Mouse (Mus musculus) liver, adult (tissue): ENCODE measurements around the gene Gphn.

ENCODE experiments used
- GATA4 ChIP-seq: IDR thresholded peaks from 2 replicates; pipeline ENCODE4 v1.6.1; 2014; ENCODE audit warnings: mild to moderate bottlenecking, low read length; ENCODE audit not compliant: insufficient replicate concordance

Gphn gene

GRCm38 (mm10) chr12:78225707-78226518 lies at the start of gene Gphn:
Gene Gphn (plus strand): TSS chr12:78226379.
- no peak for TF ChIP-seq GATA4

- TF ChIP-seq GATA4, result no peak
These were observed 44.7 kb upstream of the Gphn start for GRCm38 (mm10) chr12:78181452-78181851.

- no peak for TF ChIP-seq GATA4
These were observed 32.2 kb upstream of the Gphn start, which contains the start of gene Gm6657 for GRCm38 (mm10) chr12:78193942-78194341. Gene Gm6657 (plus strand): TSS chr12:78194242.

- no peak for TF ChIP-seq GATA4
These were observed 30.8 kb upstream of the Gphn start for GRCm38 (mm10) chr12:78195368-78195767.

GRCm38 (mm10) chr12:78203646-78204045 lies 22.5 kb upstream of the Gphn start:
- TF ChIP-seq GATA4, result no peak

- TF ChIP-seq GATA4, result no peak
These were observed 20.1 kb upstream of the Gphn start for GRCm38 (mm10) chr12:78205915-78206570.

- TF ChIP-seq GATA4, result no peak
These were observed 19.6 kb upstream of the Gphn start for GRCm38 (mm10) chr12:78206571-78206960.

- no peak for TF ChIP-seq GATA4
These were observed 16.3 kb upstream of the Gphn start for GRCm38 (mm10) chr12:78209856-78210255.

- TF ChIP-seq GATA4, result peak; percentile 76; the same call in 1 of the 2 replicates
These were observed 10.7 kb upstream of the Gphn start for GRCm38 (mm10) chr12:78215490-78215889.

- TF ChIP-seq GATA4, result no peak
These were observed 6.9 kb upstream of the Gphn start for GRCm38 (mm10) chr12:78219191-78219825.

GRCm38 (mm10) chr12:78226519-78226875 lies 318 bp downstream of the Gphn start:
- TF ChIP-seq GATA4, result no peak

- no peak for TF ChIP-seq GATA4
These were observed 1.1 kb downstream of the Gphn start for GRCm38 (mm10) chr12:78227021-78227932.

- no peak for TF ChIP-seq GATA4
These were observed 2.0 kb downstream of the Gphn start for GRCm38 (mm10) chr12:78228139-78228538.

- no peak for TF ChIP-seq GATA4
These were observed 6.4 kb downstream of the Gphn start for GRCm38 (mm10) chr12:78232560-78232959.

GRCm38 (mm10) chr12:78248366-78248765 lies 22.2 kb downstream of the Gphn start:
- TF ChIP-seq GATA4, result no peak
